Mouse (Mus musculus) intestine, embryonic 15.5 days (tissue): ENCODE data around the gene Tbc1d12. TPM values are rescaled to one million over a fixed set of nuclear protein-coding genes. Genes with fewer than 3 reads are reported as not detected.
A peak's percentile ranks its signal among the peaks of the same experiment; 100 is the strongest.
"Not testable (repeated sequence)": the region's sequence is repeated elsewhere in the genome, so short reads cannot be mapped to it uniquely, and the experiment has no call there.

Source experiments
- ATAC-seq: fragments of 200-750 bp; cut with Nextera tagmentation; 2 replicates; pipeline ENCODE4 v1.8.0; 2017; ENCODE audit warnings: moderate TSS enrichment, moderate library complexity
- H3K27ac ChIP-seq: fragments of 300-500 bp; sonication (generic); 2 replicates; pipeline ENCODE4 v1.5.1; 2015; ENCODE audit warnings: mild to moderate bottlenecking, inconsistent platforms
- H3K27me3 ChIP-seq: fragments of 300-500 bp; sonication (generic); replicated peaks from 2 replicates; pipeline ENCODE4 v1.6.1; 2015; ENCODE audit warnings: inconsistent platforms
- H3K36me3 ChIP-seq: fragments of 300-500 bp; sonication (generic); 2 replicates; pipeline ENCODE4 v1.6.1; 2015; ENCODE audit warnings: inconsistent platforms
- H3K4me1 ChIP-seq: fragments of 300-500 bp; sonication (generic); replicated peaks from 2 replicates; pipeline ENCODE4 v1.6.1; 2015; ENCODE audit warnings: inconsistent platforms
- H3K4me2 ChIP-seq: fragments of 300-500 bp; sonication (generic); replicated peaks from 2 replicates; pipeline ENCODE4 v1.6.1; 2015; ENCODE audit warnings: mild to moderate bottlenecking, inconsistent platforms
- H3K4me3 ChIP-seq: fragments of 300-500 bp; sonication (generic); replicated peaks from 2 replicates; pipeline ENCODE4 v1.5.1; 2015; ENCODE audit warnings: inconsistent platforms
- H3K9ac ChIP-seq: fragments of 300-500 bp; sonication (generic); 2 replicates; pipeline ENCODE4 v1.6.1; 2015; ENCODE audit warnings: inconsistent platforms
- H3K9me3 ChIP-seq: fragments of 300-500 bp; sonication (generic); 2 replicates; pipeline ENCODE4 v1.6.1; 2016; ENCODE audit warnings: inconsistent platforms
- WGBS: fragments of 180-500 bp; shearing (Covaris S2); methylation state at CpG from one replicate; pipeline ENCODE4 v1.1.7; 2015; 5-methylcytosine and 5-hydroxymethylcytosine counted together
- polyA plus RNA-seq: library from polyadenylated mRNA; unstranded; fragments of >200 nt; fragmentation: Nextera tagmentation; extraction: Ambion mirVana; gene quantifications from 2 replicates; pipeline ENCODE4 v1.2.1, GENCODE M21; 2015

Gene Tbc1d12
- polyA plus RNA-seq, 1 experiment from 2014 or later, result 1.9 TPM

DNA sequence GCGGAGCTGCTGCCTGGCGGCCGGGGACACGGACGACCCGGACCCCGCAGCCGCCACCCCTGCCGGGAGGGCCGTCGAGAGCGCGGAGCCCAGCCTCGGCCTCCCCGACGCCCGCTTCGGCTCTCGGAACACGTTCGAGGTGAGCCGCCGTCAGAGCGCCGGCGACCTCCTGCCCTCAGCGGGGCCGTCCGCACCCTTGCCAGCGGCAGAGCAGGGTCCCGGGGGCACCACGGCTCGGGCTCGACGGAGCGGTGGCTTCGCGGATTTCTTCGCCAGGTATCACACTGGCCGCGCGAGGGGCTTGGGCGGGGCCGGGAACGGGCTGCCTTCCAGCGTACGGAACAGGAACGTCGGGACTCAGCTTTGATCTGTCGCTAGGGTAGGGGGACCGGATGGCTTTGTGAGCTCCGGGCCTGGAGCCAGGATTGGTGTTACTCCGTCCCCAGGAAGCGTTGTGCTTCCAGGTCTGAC, 827 bp downstream of the Tbc1d12 start:
- Histone ChIP-seq H3K9ac (peak overlapping the region; percentile 89), H3K36me3 (no peaks in the 10 kb centered on the region), H3K27ac (peak overlapping the region; percentile 87), H3K27me3 (no peaks in the 10 kb centered on the region), H3K4me2 (peak overlapping the region; percentile 82), H3K9me3 (no peaks in the 10 kb centered on the region), H3K4me1 (0 out of 2 replicates have a peak, but pooled peaks cover 2% of the 10 kb centered on the region), H3K4me3 (peak overlapping the region; percentile 85)
- ATAC-seq, result peak; percentile 57; the same call in 1 of the 2 replicates
- WGBS, result under 1% methylated on average over 53 of the region's 54 CpGs

DNA sequence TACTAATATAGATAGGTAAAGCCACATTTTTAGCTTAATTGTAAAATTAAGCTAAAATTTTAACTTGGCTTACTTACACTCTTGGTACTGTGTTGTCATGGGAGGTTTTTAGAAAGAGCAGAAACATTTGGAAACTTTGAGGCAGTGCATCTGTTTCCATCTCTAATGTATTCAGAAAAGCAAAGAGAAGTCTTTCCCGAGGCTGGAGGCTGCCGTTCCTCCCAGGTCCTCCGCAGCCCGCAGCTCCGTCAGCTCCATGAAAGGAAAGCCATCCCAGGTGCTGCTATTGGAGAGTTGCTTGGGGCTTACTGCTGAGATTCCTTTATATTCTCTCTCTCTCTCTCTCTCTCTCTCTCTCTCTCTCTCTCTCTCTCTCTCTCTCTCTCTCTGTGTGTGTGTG, 8.4 kb downstream of the Tbc1d12 start:
- no peak for ATAC-seq
- Histone ChIP-seq H3K27me3 (no peaks in the 10 kb centered on the region), H3K9ac (no peak overlapping the region), H3K4me2 (no peak overlapping the region), H3K27ac (no peak overlapping the region), H3K36me3 (no peaks in the 10 kb centered on the region), H3K9me3 (no peaks in the 10 kb centered on the region), H3K4me3 (no peak overlapping the region), H3K4me1 (no peaks in the 10 kb centered on the region)
- WGBS, result 77% methylated on average over 5 of the region's 5 CpGs

DNA sequence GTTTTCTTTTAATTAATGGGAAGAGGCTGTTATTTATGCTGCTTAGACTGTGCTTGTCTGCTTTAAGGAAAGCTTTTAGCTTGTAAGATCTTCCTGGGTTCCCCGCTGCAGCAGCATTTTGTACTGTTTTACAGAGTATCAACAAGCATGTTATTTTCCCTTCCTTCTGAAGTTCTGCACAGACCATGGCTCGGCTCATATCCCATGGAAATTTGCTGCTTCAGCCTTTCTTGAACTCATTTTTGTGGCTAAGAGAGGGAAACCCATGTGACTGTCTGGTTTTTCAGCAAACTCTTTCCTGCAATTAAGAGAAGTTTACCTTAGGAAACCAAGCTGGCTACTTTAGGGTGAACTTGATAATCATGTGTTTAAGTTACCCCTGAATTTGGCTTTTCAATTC, 10.0 kb downstream of the Tbc1d12 start:
- Histone ChIP-seq H3K27me3 (no peaks in the 10 kb centered on the region), H3K9me3 (no peaks in the 10 kb centered on the region), H3K9ac (no peak overlapping the region), H3K36me3 (no peaks in the 10 kb centered on the region), H3K4me2 (no peak overlapping the region), H3K4me3 (no peak overlapping the region), H3K27ac (no peak overlapping the region), H3K4me1 (no peaks in the 10 kb centered on the region)
- no peak for ATAC-seq
- WGBS, result 67% methylated on average over 2 of the region's 2 CpGs

DNA sequence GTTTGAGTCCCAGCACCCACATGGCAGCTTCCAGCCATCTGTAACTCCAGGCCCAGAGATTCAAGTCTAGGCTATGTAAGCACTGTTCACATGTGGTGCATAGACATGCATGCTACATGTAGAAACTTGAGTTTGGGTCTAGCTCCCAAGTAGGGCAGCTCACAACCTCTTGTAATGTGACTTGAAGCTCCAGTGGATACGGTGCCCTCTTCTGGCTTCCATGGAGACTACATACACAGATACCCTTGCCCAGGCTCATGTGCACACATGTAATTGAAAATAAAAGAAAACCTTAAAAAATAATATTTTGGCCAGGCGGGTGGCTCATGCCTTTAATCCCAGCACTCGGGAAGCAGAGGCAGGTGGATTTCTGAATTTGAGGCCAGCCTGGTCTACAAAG, 21.8 kb downstream of the Tbc1d12 start:
- Histone ChIP-seq H3K36me3 (no peaks in the 10 kb centered on the region), H3K4me3 (no peak overlapping the region), H3K27ac (no peak overlapping the region), H3K4me2 (no peak overlapping the region), H3K9me3 (no peaks in the 10 kb centered on the region), H3K9ac (no peak overlapping the region), H3K4me1 (0 out of 2 replicates have a peak, but pooled peaks cover 2% of the 10 kb centered on the region), H3K27me3 (no peaks in the 10 kb centered on the region)
- ATAC-seq, result no peak
- WGBS, result 96% methylated on average over 3 of the region's 3 CpGs

DNA sequence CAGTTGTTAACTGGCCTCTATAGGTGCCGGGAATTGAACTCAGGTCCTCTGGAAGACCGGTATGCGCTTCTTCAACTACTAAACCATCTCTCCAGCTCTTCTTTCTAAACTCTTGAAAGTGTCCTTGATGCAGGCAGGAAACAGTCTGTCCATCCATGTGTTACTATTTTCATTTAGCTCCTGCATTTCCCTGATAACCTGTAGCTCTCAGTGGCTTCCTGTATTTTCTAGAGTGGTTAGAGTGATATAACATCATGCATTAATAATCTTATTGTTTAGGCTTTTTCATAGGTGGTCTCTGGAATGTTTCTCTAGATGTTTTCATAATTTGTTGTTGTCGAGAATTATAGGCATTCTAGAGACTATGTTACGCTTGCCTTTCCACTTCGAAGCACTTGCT, 26.1 kb downstream of the Tbc1d12 start:
- Histone ChIP-seq H3K27ac (no peak overlapping the region), H3K9me3 (no peaks in the 10 kb centered on the region), H3K9ac (no peak overlapping the region), H3K36me3 (no peaks in the 10 kb centered on the region), H3K4me1 (no peaks in the 10 kb centered on the region), H3K27me3 (no peaks in the 10 kb centered on the region), H3K4me3 (no peak overlapping the region), H3K4me2 (no peak overlapping the region)
- 92% methylated on average over 6 of the region's 6 CpGs for WGBS
- no peak for ATAC-seq

DNA sequence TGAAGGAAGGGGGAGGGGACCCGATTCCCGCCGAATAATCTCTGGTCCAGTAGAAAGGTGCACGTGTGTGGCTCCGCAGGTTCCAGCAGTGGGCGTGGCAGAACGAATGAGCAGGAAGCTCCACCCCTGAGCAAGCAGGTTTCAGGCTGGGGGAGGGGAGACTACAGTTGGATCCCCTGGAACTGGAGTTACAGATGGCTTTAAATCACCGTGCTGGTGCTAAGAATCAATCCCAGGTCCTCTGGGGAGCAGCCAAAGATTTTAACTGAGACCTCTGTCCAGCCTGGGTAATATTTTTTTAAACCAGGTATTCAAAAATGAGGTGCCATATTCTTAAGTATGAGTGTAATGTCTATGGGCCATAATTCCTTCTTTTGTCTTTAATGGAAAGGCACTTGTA, 38.4 kb downstream of the Tbc1d12 start:
- not testable (repeated sequence) for H3K4me3 ChIP-seq, H3K9ac ChIP-seq, H3K27me3 ChIP-seq, H3K9me3 ChIP-seq, H3K4me1 ChIP-seq, H3K36me3 ChIP-seq, H3K27ac ChIP-seq, ATAC-seq, H3K4me2 ChIP-seq
- WGBS, result 84% methylated on average over 3 of the region's 8 CpGs

DNA sequence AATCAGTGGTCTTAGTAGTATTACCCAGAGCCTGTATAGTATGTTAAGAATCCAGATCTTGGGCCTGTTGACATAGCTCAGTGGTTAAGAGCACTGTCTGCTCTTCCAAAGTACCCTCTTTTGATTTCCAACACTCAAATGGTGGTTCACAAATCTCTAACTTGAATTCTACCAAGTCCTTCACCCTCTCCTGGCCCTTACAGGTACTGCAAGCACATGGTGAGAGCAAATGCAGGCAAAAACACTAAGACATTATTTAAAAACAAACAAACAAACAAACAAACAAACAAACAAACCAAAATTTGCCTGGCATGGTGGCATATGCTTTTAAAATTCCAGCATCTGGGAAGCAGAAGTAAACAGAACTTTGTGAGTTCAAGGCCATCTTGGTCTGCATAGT, 43.9 kb downstream of the Tbc1d12 start:
- Histone ChIP-seq H3K4me3 (no peak overlapping the region), H3K36me3 (no peaks in the 10 kb centered on the region), H3K4me2 (no peak overlapping the region), H3K4me1 (no peaks in the 10 kb centered on the region), H3K27me3 (no peaks in the 10 kb centered on the region), H3K27ac (no peak overlapping the region), H3K9ac (no peak overlapping the region), H3K9me3 (no peaks in the 10 kb centered on the region)
- no peak for ATAC-seq

DNA sequence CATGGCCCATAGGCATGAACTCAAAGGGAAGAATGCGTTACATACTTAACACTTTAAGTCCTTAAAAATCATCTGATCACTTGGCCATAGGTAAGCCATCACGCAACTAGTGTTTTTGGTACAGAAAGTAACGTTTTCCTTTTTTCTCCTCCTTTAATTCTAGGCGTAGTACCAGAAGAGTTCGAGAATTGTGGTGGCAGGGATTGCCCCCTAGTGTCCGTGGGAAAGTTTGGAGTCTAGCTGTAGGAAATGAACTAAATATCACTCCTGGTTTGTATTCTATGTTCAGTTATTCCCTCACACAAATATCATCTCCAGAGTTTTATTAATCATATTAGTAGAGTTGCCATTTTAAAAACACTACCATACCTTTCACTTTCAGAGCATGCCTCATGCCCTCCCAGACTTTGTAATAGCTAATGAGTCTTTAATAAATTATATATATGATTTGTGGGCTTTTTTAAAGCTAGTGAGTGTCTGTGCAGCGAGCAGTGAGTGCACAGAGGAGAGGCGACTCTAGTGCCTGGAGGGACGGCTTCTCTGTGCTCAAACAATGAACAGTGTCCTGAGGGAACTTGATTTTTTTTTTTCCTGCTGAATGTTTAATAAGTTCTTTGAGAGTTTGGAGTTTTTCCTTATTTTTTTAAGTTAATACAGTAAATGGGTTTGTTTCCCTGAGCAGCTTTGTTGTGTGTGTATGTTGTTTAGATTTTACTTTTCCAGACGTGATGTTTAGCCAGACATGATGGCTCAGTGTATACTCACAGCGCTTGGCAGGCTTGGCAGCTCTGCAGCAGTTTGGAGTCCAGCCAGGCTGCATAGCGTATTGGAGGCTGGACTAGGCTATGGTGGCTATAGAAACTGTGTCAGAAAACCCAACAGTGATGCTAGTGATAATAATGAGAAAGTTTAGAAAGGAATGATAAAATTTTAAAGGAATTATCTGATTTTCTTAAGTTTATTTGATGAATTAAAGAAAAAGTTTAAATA, 65.1 kb downstream of the Tbc1d12 start:
- H3K4me2 ChIP-seq, result no peak overlapping the region
- no peaks in the 10 kb centered on the region for H3K4me1 ChIP-seq
- no peak overlapping the region for H3K27ac ChIP-seq
- 66% methylated on average over 12 of the region's 12 CpGs for WGBS
- H3K4me3 ChIP-seq, result no peak overlapping the region
- no peaks in the 10 kb centered on the region for H3K27me3 ChIP-seq
- H3K9ac ChIP-seq, result no peak overlapping the region
- no peaks in the 10 kb centered on the region for H3K9me3 ChIP-seq
- no peaks in the 10 kb centered on the region for H3K36me3 ChIP-seq
- no peak for ATAC-seq

DNA sequence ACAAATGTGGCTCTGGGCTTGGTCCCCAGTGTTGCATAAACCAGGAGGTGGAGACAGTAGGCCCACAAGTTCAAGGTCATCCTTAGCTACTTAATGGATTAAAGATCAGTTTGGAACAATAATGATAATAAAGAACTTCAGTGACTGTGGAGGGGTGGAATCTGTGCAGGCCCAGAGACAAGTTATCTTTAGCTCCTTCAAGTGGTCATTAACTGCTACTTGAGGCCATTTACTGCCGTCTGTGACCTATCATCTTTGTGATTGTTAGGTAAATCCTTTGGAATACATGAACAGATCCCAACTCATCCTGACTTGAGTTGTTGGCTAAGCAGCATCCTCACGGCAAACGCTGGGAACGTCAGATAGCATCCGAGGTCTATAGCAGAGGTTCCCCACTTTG, 66.1 kb downstream of the Tbc1d12 start:
- Histone ChIP-seq H3K4me2 (no peak overlapping the region), H3K9me3 (no peaks in the 10 kb centered on the region), H3K4me1 (no peaks in the 10 kb centered on the region), H3K36me3 (no peaks in the 10 kb centered on the region), H3K27ac (no peak overlapping the region), H3K9ac (no peak overlapping the region), H3K4me3 (no peak overlapping the region), H3K27me3 (no peaks in the 10 kb centered on the region)
- ATAC-seq, result no peak
- 88% methylated on average over 5 of the region's 5 CpGs for WGBS

DNA sequence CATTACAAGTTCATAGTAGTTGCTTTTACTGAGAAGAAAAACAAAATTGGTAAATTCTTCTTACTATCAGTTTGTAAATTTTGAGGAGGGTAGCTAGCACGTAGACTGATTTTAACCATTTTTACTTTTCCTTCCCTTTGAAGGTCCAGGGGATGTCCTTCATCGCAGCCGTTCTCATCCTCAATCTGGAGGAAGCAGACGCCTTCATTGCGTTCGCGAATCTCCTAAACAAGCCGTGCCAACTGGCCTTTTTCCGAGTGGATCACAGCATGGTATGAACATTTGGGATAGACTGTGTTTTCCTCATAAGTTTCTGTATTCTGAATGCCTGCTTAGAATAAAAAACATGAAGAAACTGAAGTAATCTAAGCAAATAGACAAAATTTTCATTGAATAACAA, 77.4 kb downstream of the Tbc1d12 start:
- H3K27me3 ChIP-seq, result no peaks in the 10 kb centered on the region
- no peaks in the 10 kb centered on the region for H3K4me1 ChIP-seq
- H3K9me3 ChIP-seq, result no peaks in the 10 kb centered on the region
- no peak for ATAC-seq
- H3K9ac ChIP-seq, result no peak overlapping the region
- H3K36me3 ChIP-seq, result no peaks in the 10 kb centered on the region
- H3K4me3 ChIP-seq, result no peak overlapping the region
- H3K27ac ChIP-seq, result no peak overlapping the region
- no peak overlapping the region for H3K4me2 ChIP-seq
- WGBS, result 94% methylated on average over 9 of the region's 9 CpGs

DNA sequence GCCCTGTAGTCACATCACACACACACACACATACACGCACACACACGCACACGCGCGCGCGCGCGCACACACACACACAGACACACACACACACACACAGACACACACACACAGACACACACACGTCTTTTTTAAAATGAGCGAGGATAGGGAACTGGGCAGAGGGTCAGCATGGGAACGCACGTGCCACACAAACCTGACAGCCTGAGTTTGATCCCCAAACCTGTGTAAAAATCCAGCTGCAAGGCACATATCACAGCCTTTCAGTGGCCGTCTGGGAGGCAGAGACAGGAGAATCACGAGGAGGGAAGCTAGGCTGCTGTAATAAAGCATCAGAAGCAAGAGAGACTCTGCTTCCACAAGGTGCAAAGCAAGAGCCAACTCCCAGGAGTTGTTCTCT, 78.5 kb downstream of the Tbc1d12 start:
- no peak overlapping the region for H3K9ac ChIP-seq
- H3K4me2 ChIP-seq, result no peak overlapping the region
- H3K4me1 ChIP-seq, result no peaks in the 10 kb centered on the region
- no peaks in the 10 kb centered on the region for H3K36me3 ChIP-seq
- H3K27ac ChIP-seq, result no peak overlapping the region
- no peak overlapping the region for H3K4me3 ChIP-seq
- no peaks in the 10 kb centered on the region for H3K9me3 ChIP-seq
- H3K27me3 ChIP-seq, result no peaks in the 10 kb centered on the region
- ATAC-seq, result no peak
- WGBS, result 95% methylated on average over 15 of the region's 15 CpGs

DNA sequence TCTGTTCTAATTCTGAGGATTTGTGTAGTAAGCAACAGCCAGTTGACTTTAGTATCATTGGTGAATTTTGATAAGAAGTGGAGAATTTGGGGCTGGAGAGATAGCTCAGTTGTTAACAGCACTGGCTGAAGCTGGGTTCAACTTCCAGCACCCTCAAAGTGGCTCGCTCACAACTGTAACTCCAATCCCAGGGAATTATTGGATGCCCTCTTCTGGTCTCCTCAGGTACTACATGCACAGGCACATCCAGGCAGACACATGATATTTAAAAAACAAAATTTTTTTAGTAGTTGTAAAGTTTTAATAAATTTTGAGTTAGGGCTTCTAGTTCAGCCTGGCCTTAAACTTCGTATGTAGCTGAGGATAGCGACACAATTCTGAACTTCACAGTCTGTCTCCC, 79.3 kb downstream of the Tbc1d12 start:
- 49% methylated on average over 3 of the region's 3 CpGs for WGBS
- no peak for ATAC-seq
- no peak overlapping the region for H3K27ac ChIP-seq
- H3K4me3 ChIP-seq, result no peak overlapping the region
- H3K9ac ChIP-seq, result no peak overlapping the region
- no peaks in the 10 kb centered on the region for H3K4me1 ChIP-seq
- H3K36me3 ChIP-seq, result no peaks in the 10 kb centered on the region
- H3K27me3 ChIP-seq, result no peaks in the 10 kb centered on the region
- no peak overlapping the region for H3K4me2 ChIP-seq
- no peaks in the 10 kb centered on the region for H3K9me3 ChIP-seq
